Mouse (Mus musculus) CH12.LX (cell line): ENCODE measurements around the gene Gsta1.

Experiments used
- CTCF ChIP-seq, 2 experiments: IDR thresholded peaks in 1 of 2; conservative IDR thresholded peaks in 1 of 2; 2 replicates each; pipeline ENCODE4 v1.5.1; 2011 to 2012; ENCODE audit warnings: low read depth in 2 of 2, low read length in 2 of 2, improper control_type of control experiment in 1 of 2, inconsistent platforms in 1 of 2, mild to moderate bottlenecking in 1 of 2, moderate library complexity in 1 of 2
- EP300 ChIP-seq: IDR thresholded peaks from 2 replicates; pipeline ENCODE4 v1.6.1; 2011; ENCODE audit warnings: low read length, improper control_type of control experiment
- ETS1 ChIP-seq: conservative IDR thresholded peaks from 2 replicates; pipeline ENCODE4 v1.6.1; 2012; ENCODE audit warnings: low read depth, mild to moderate bottlenecking, inconsistent platforms, low read length, improper control_type of control experiment, moderate library complexity
- MEF2A ChIP-seq: IDR thresholded peaks from 2 replicates; pipeline ENCODE4 v1.6.1; 2014; ENCODE audit warnings: low read depth, mild to moderate bottlenecking, inconsistent platforms, low read length, improper control_type of control experiment, borderline replicate concordance
- MYC ChIP-seq: IDR thresholded peaks from 2 replicates; pipeline ENCODE4 v1.6.1; 2011; ENCODE audit warnings: low read depth, mild to moderate bottlenecking, improper control_type of control experiment, low read length
- NRF1 ChIP-seq: IDR thresholded peaks from 2 replicates; pipeline ENCODE4 v1.6.1; 2014; ENCODE audit warnings: low read depth, mild to moderate bottlenecking, inconsistent platforms, low read length, improper control_type of control experiment, moderate library complexity
- POLR2A ChIP-seq: IDR thresholded peaks from 2 replicates; pipeline ENCODE4 v1.6.1; 2011; ENCODE audit warnings: low read depth, mild to moderate bottlenecking, improper control_type of control experiment, low read length
- RAD21 ChIP-seq: IDR thresholded peaks from 2 replicates; pipeline ENCODE4 v1.6.1; 2011; ENCODE audit warnings: low read depth, mild to moderate bottlenecking, low read length, improper control_type of control experiment, moderate library complexity
- TBP ChIP-seq: conservative IDR thresholded peaks from 2 replicates; pipeline ENCODE4 v1.6.1; 2011; ENCODE audit warnings: low read depth, low read length, improper control_type of control experiment
- TCF12 ChIP-seq: IDR thresholded peaks from 2 replicates; pipeline ENCODE4 v1.6.1; 2014; ENCODE audit warnings: low read depth, mild to moderate bottlenecking, inconsistent platforms, low read length, improper control_type of control experiment
- USF1 ChIP-seq: IDR thresholded peaks from 2 replicates; pipeline ENCODE4 v1.6.1; 2014; ENCODE audit warnings: low read depth, mild to moderate bottlenecking, inconsistent platforms, low read length, improper control_type of control experiment
- ZKSCAN1 ChIP-seq: IDR thresholded peaks from 2 replicates; pipeline ENCODE4 v1.6.1; 2012; ENCODE audit warnings: low read depth, inconsistent platforms, low read length, improper control_type of control experiment, borderline replicate concordance
- ZNF384 ChIP-seq: IDR thresholded peaks from 2 replicates; pipeline ENCODE4 v1.6.1; 2012; ENCODE audit warnings: low read depth, low read length, improper control_type of control experiment, inconsistent platforms

DNA sequence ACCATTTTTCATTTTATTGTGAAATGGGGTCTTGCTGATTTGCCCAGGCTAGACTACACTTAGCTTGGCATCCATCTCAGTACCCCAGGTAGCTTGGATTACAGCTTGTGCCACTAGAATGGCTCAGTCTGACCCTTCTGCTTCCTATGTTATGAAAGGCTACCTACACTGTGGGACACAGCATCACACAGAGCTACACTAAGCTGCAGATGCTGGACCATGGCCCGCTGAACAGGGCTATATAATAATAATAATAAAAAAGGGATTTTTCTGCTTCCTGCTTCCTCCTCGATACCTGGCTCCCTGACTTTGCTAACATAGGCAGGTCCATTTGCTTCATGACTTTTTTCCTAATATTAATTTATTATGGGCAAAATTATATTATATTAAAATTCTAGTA lies 6.0 kb upstream of the Gsta1 start:
- TF ChIP-seq ZNF384 (no peak), MYC (no peak), CTCF (conservative IDR thresholded peaks at IDR 0.05 in 1 of 2, IDR thresholded peaks at IDR 0.05 in 1 of 2; ENCODE audit: low read depth in 2 of 2, low read length in 2 of 2) (no peak), NRF1 (no peak), ZKSCAN1 (no peak), RAD21 (no peak), POLR2A (no peak), EP300 (no peak), ETS1 (no peak), TCF12 (no peak), MEF2A (no peak), USF1 (no peak), TBP (no peak)
